Mouse (Mus musculus) embryonic facial prominence, embryonic 13.5 days (tissue): Measurements from ENCODE around the gene Ccdc91. TPM values are rescaled to one million over a fixed set of nuclear protein-coding genes. Genes with fewer than 3 reads are reported as not detected.

Experiments used
- ATAC-seq: fragments of 200-750 bp; cut with Nextera tagmentation; 2 replicates; pipeline ENCODE4 v1.8.0; 2017; ENCODE audit warnings: low read depth; ENCODE audit not compliant: insufficient number of reproducible peaks, insufficient read depth, low FRiP score, low TSS enrichment
- H3K27ac ChIP-seq: fragments of 300-500 bp; sonication (generic); 2 replicates; pipeline ENCODE4 v1.5.1; 2015; ENCODE audit warnings: moderate library complexity, mild to moderate bottlenecking, inconsistent platforms
- H3K27me3 ChIP-seq: fragments of 300-500 bp; sonication (generic); 2 replicates; pipeline ENCODE4 v1.6.1; 2015; ENCODE audit warnings: mild to moderate bottlenecking, inconsistent platforms
- H3K36me3 ChIP-seq: fragments of 300-500 bp; sonication (generic); 2 replicates; pipeline ENCODE4 v1.6.1; 2015; ENCODE audit warnings: mild to moderate bottlenecking, inconsistent platforms
- H3K4me1 ChIP-seq: fragments of 300-500 bp; sonication (generic); 2 replicates; pipeline ENCODE4 v1.6.1; 2015; ENCODE audit warnings: inconsistent platforms
- H3K4me2 ChIP-seq: fragments of 300-500 bp; sonication (generic); 2 replicates; pipeline ENCODE4 v1.6.1; 2015; ENCODE audit warnings: moderate library complexity, mild to moderate bottlenecking, inconsistent platforms
- H3K4me3 ChIP-seq: fragments of 300-500 bp; sonication (generic); 2 replicates; pipeline ENCODE4 v1.5.1; 2015; ENCODE audit warnings: mild to moderate bottlenecking, inconsistent platforms
- H3K9ac ChIP-seq: fragments of 300-500 bp; sonication (generic); 2 replicates; pipeline ENCODE4 v1.6.1; 2015; ENCODE audit warnings: mild to moderate bottlenecking, inconsistent platforms
- H3K9me3 ChIP-seq: fragments of 300-500 bp; sonication (generic); 2 replicates; pipeline ENCODE4 v1.6.1; 2016; ENCODE audit warnings: inconsistent platforms
- WGBS: fragments of 180-500 bp; shearing (Covaris S2); methylation state at CpG from one replicate; pipeline ENCODE4 v1.1.7; 2015; ENCODE audit warnings: mixed read lengths; 5-methylcytosine and 5-hydroxymethylcytosine counted together
- polyA plus RNA-seq: library from polyadenylated mRNA; unstranded; fragments of >200 nt; fragmentation: Nextera tagmentation; extraction: Ambion mirVana; gene quantifications from 2 replicates; pipeline ENCODE4 v1.2.1, GENCODE M21; 2015

Ccdc91 gene
- polyA plus RNA-seq, 1 experiment from 2014 or later, result 29.2 TPM

DNA sequence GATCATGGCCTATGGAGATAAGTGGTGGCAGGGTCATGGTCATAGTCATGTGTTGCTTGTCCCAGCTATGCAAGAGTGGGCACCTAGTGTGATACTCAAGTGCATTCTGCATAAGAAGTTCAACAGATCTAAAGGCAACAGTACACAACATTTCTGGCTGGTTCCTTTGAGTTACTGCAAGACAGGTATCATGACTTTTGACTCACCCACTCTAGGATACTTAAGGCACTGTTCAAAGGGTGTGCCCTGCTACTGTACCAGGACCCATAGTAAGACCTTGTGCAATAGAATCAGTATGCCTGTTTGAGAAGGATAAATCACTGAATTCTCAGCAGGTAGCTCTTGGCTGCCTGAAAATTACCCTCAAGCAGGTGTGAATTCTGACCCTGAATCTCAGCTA, 182.4 kb downstream of the Ccdc91 start:
- no peak overlapping the region for H3K9ac ChIP-seq
- H3K27me3 ChIP-seq, result no peaks in the 10 kb centered on the region
- H3K4me1 ChIP-seq, result peaks cover 4% of the 10 kb centered on the region
- no peak overlapping the region for H3K4me2 ChIP-seq
- no peak overlapping the region for H3K4me3 ChIP-seq
- H3K36me3 ChIP-seq, result no peaks in the 10 kb centered on the region
- H3K9me3 ChIP-seq, result no peaks in the 10 kb centered on the region
- H3K27ac ChIP-seq, result no peak overlapping the region
- no peak for ATAC-seq

DNA sequence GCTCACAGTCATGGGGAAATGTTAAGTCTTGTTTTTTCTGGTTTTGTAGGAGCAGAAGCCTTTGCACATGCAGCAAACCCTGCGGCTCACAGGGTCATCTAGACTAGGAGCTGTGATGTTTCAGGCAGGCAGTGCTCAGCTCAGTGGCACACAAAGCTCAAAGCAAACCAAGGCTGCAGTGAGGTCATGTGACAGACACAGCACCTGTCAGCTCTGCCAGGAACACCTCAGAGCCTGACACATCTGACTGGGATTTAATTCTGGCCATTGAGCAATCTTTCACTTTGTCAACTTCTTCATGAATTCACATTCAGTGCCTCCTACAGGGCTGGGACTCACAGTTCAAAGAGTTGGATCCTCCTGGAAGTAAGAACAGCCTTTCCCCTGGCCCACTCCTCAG, 185.1 kb downstream of the Ccdc91 start:
- 85% methylated on average over 1 of the region's 1 CpGs for WGBS
- H3K27ac ChIP-seq, result no peak overlapping the region
- H3K4me3 ChIP-seq, result no peak overlapping the region
- H3K9me3 ChIP-seq, result no peaks in the 10 kb centered on the region
- no peak for ATAC-seq
- H3K27me3 ChIP-seq, result no peaks in the 10 kb centered on the region; the same call in 1 of the 2 replicates
- H3K36me3 ChIP-seq, result no peaks in the 10 kb centered on the region
- peaks cover 4% of the 10 kb centered on the region for H3K4me1 ChIP-seq
- H3K9ac ChIP-seq, result no peak overlapping the region
- no peak overlapping the region for H3K4me2 ChIP-seq

- Histone ChIP-seq H3K36me3 (no peaks in the 10 kb centered on the region), H3K27ac (no peak overlapping the region), H3K27me3 (no peaks in the 10 kb centered on the region; the same call in 1 of the 2 replicates), H3K4me3 (no peak overlapping the region), H3K9ac (no peak overlapping the region), H3K4me2 (no peak overlapping the region), H3K9me3 (no peaks in the 10 kb centered on the region), H3K4me1 (peaks cover 4% of the 10 kb centered on the region)
- ATAC-seq, result no peak
- WGBS, result 51% methylated on average over 4 of the region's 4 CpGs
Measured at GRCm38 (mm10) chr6:147661841-147662240, 186.2 kb downstream of the Ccdc91 start.

DNA sequence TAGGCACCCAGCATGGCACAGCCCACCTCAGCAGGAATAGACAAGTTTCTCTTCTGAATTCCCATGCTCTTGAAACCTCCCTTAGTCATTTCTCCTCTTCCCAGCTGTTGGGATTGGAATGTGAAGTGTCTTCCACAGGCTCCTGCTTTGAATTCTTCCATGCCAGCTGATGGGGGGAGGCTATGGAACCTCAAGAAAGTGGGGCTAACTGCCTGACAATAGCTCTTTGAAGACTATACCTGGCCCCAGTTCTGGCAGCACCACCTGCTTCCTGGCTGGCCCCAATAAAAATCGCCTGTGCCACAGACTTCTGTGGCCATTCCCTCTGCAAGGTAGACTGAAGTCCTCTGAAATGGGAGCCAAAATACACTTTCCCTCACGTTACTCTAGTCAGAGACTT, 187.0 kb downstream of the Ccdc91 start:
- Histone ChIP-seq H3K4me2 (no peak overlapping the region), H3K4me1 (peaks cover 4% of the 10 kb centered on the region), H3K9ac (no peak overlapping the region), H3K9me3 (no peaks in the 10 kb centered on the region), H3K36me3 (no peaks in the 10 kb centered on the region), H3K27ac (no peak overlapping the region), H3K27me3 (no peaks in the 10 kb centered on the region; the same call in 1 of the 2 replicates), H3K4me3 (no peak overlapping the region)
- ATAC-seq, result no peak
- 81% methylated on average over 2 of the region's 2 CpGs for WGBS

- 42% methylated on average over 3 of the region's 3 CpGs for WGBS
- Histone ChIP-seq H3K4me3 (no peak overlapping the region), H3K27me3 (no peaks in the 10 kb centered on the region; the same call in 1 of the 2 replicates), H3K4me2 (no peak overlapping the region), H3K36me3 (no peaks in the 10 kb centered on the region), H3K9me3 (no peaks in the 10 kb centered on the region), H3K4me1 (peaks cover 4% of the 10 kb centered on the region), H3K27ac (no peak overlapping the region), H3K9ac (no peak overlapping the region)
- ATAC-seq, result no peak
Measured at GRCm38 (mm10) chr6:147664339-147664738, 188.7 kb downstream of the Ccdc91 start.

GRCm38 (mm10) chr6:147671366-147671765, 195.7 kb downstream of the Ccdc91 start:
- Histone ChIP-seq H3K27ac (no peak overlapping the region), H3K4me2 (no peak overlapping the region), H3K9me3 (no peaks in the 10 kb centered on the region), H3K36me3 (no peaks in the 10 kb centered on the region), H3K9ac (no peak overlapping the region), H3K4me1 (no peaks in the 10 kb centered on the region), H3K27me3 (no peaks in the 10 kb centered on the region), H3K4me3 (no peak overlapping the region)
- 80% methylated on average over 1 of the region's 1 CpGs for WGBS
- no peak for ATAC-seq

DNA sequence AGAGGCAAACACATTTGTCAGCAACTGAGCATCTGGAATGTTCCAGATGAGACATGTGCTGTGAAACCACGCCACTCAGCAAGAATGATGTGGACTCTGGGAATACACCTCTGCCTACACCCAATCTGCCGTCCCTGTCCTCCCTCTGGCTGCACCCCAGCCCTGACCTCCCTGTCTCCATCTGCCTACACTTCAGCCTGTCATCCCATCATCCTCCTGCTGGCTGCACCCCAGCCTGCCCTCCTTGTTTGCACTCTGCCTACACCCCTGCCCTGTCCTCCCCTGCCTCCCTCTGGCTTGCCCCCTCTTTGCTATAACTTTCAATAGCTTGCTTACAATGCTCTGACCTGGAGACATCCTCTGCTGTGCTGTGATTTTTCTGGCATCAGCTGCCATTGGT, 196.9 kb downstream of the Ccdc91 start:
- no peak for ATAC-seq
- Histone ChIP-seq H3K27ac (no peak overlapping the region), H3K9ac (no peak overlapping the region), H3K27me3 (no peaks in the 10 kb centered on the region), H3K4me2 (no peak overlapping the region), H3K36me3 (no peaks in the 10 kb centered on the region), H3K9me3 (no peaks in the 10 kb centered on the region), H3K4me3 (no peak overlapping the region), H3K4me1 (no peaks in the 10 kb centered on the region)
- 79% methylated on average over 2 of the region's 2 CpGs for WGBS

DNA sequence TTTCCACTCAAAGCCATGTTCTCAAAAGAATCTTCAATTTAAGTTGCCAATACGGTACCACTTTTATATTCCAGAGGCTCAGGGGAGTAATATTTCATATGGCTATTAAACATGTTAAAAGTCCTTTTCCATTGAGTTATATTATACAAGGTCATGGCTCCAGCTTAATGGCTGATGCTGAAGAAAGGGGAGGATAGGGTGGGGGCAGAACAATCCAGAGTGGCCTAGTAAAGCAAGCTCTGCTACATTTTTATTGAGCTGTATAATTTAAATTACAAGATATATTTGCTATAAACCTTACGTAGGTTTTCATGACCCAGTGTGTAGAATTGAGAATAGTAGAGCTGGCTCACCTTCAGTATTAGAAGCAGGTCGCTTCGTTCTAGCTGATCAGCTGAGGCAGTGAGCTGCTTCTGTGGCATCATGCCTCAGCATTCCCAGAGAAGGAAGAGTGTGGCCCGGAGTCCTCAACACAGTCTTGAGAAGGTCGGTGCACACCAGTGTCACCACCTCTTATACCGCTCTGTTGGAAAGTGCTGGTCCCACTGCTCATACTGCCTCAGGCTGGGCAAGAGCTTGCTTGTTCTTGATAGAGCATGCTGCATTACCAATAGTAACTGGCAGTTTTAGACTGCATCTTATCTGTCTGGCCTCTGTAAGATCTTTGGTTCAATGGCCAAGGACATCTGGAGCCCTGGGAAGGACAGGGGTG, 199.6 kb downstream of the Ccdc91 start:
- Histone ChIP-seq H3K4me2 (no peak overlapping the region), H3K4me1 (no peaks in the 10 kb centered on the region), H3K9me3 (no peaks in the 10 kb centered on the region), H3K9ac (no peak overlapping the region), H3K36me3 (no peaks in the 10 kb centered on the region), H3K27me3 (no peaks in the 10 kb centered on the region), H3K4me3 (no peak overlapping the region), H3K27ac (no peak overlapping the region)
- no peak for ATAC-seq
- 86% methylated on average over 7 of the region's 7 CpGs for WGBS

GRCm38 (mm10) chr6:147676214-147676613, 200.6 kb downstream of the Ccdc91 start:
- WGBS, result 96% methylated on average over 1 of the region's 1 CpGs
- Histone ChIP-seq H3K4me2 (no peak overlapping the region), H3K4me1 (no peaks in the 10 kb centered on the region), H3K4me3 (no peak overlapping the region), H3K9ac (no peak overlapping the region), H3K27me3 (no peaks in the 10 kb centered on the region), H3K27ac (no peak overlapping the region), H3K9me3 (no peaks in the 10 kb centered on the region), H3K36me3 (no peaks in the 10 kb centered on the region)
- no peak for ATAC-seq

Other genes with a start within 250 kb of the Ccdc91 start
- gene Pthlh, start 211.6 kb upstream of the Ccdc91 start, polyA plus RNA-seq, result 23.8 and 31.3 TPM in 2 replicates